Mouse (Mus musculus) neural tube, embryonic 14.5 days (tissue): ENCODE results near the gene Mcrip2. TPM values are rescaled to one million over a fixed set of nuclear protein-coding genes. Genes with fewer than 3 reads are reported as not detected.
A peak's percentile ranks its signal among the peaks of the same experiment; 100 is the strongest.

ENCODE experiments used
- ATAC-seq: fragments of 200-750 bp; cut with Nextera tagmentation; 2 replicates; pipeline ENCODE4 v1.8.0; 2017; ENCODE audit warnings: low read depth, mild to moderate bottlenecking, moderate TSS enrichment, moderate library complexity
- H3K27ac ChIP-seq: fragments of 300-500 bp; sonication (generic); 2 replicates; pipeline ENCODE4 v1.5.1; 2014; ENCODE audit warnings: low read depth, mild to moderate bottlenecking, control low read depth, low read length, moderate library complexity, mixed read lengths
- H3K27me3 ChIP-seq: fragments of 300-500 bp; sonication (generic); 2 replicates; pipeline ENCODE4 v1.6.1; 2014; ENCODE audit warnings: low read length; ENCODE audit not compliant: control insufficient read depth, insufficient read depth
- H3K36me3 ChIP-seq: fragments of 300-500 bp; sonication (generic); 2 replicates; pipeline ENCODE4 v1.6.1; 2014; ENCODE audit warnings: low read length, mixed read lengths; ENCODE audit not compliant: control insufficient read depth, insufficient read depth
- H3K4me1 ChIP-seq: fragments of 300-500 bp; sonication (generic); 2 replicates; pipeline ENCODE4 v1.6.1; 2014; ENCODE audit warnings: low read length; ENCODE audit not compliant: control insufficient read depth, insufficient read depth
- H3K4me2 ChIP-seq: fragments of 300-500 bp; sonication (generic); 2 replicates; pipeline ENCODE4 v1.6.1; 2014; ENCODE audit warnings: mild to moderate bottlenecking, low read depth, low read length, control low read depth
- H3K4me3 ChIP-seq: fragments of 300-500 bp; sonication (generic); 2 replicates; pipeline ENCODE4 v1.5.1; 2014; ENCODE audit warnings: low read depth, low read length, control low read depth, mixed read lengths
- H3K9ac ChIP-seq: fragments of 300-500 bp; sonication (generic); replicated peaks from 2 replicates; pipeline ENCODE4 v1.6.1; 2014; ENCODE audit warnings: low read depth, mild to moderate bottlenecking, control low read depth, low read length, mixed read lengths
- H3K9me3 ChIP-seq: fragments of 300-500 bp; sonication (generic); 2 replicates; pipeline ENCODE4 v1.6.1; 2016; ENCODE audit warnings: low read length; ENCODE audit not compliant: control insufficient read depth
- WGBS: fragments of 180-500 bp; shearing (Covaris S2); extraction: QIAGEN DNeasy Blood & Tissue Kit; methylation state at CpG from one replicate; pipeline ENCODE4 v1.1.7; 2014; 5-methylcytosine and 5-hydroxymethylcytosine counted together
- polyA plus RNA-seq: library from polyadenylated mRNA; unstranded; fragments of >200 nt; fragmentation: Nextera tagmentation; extraction: Ambion mirVana; gene quantifications from 2 replicates; pipeline ENCODE4 v1.2.1, GENCODE M21; 2014

The Mcrip2 gene
- 15.7 and 22.4 TPM in 2 replicates for polyA plus RNA-seq

DNA sequence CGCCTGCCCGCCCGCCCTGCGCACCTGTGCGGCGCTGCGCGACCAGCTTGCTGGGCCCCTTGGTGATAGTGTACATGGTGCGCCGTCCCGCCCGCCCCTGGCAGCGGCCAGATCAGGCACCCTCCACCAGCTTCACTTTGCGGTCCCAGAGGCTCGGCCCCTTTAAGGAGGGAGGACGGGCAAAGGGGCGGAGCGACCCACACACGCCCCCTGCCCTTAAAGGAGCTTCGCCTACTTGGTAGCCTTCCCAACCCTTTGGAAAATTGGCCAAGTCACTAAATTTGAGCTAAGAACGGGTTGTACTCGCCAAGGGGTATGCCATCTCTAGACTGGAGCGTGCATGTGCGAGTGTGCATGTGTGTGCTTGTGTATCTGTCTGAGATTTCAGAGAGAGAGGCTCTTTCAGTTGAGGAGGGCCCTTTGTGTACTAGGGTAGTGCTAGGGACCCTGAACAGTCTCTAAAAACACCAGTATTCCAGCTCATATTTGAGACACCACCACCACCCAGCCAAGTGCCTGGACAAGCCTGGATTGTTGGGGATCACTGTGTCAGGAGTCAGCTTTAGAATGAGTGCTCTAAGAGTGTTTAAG, at the start of gene Mcrip2:
Mcrip2 (minus strand) TSS at position 164 of the 591 bp plus-strand sequence.
- no peaks in the 10 kb centered on the region for H3K27me3 ChIP-seq
- peak within 1 kb of the TSS; percentile 68 for H3K4me3 ChIP-seq
- no peaks in the 10 kb centered on the region for H3K36me3 ChIP-seq
- 0% methylated on average over 24 of the region's 24 CpGs for WGBS
- peaks cover 6% of the 10 kb centered on the region for H3K4me1 ChIP-seq
- peak within 1 kb of the TSS; percentile 74 for H3K4me2 ChIP-seq
- peak; percentile 84 for ATAC-seq
- H3K27ac ChIP-seq: peak within 1 kb of the TSS; percentile 7; the same call in 1 of the 2 replicates
- peak within 1 kb of the TSS; percentile 61 for H3K9ac ChIP-seq
- no peaks in the 10 kb centered on the region for H3K9me3 ChIP-seq

DNA sequence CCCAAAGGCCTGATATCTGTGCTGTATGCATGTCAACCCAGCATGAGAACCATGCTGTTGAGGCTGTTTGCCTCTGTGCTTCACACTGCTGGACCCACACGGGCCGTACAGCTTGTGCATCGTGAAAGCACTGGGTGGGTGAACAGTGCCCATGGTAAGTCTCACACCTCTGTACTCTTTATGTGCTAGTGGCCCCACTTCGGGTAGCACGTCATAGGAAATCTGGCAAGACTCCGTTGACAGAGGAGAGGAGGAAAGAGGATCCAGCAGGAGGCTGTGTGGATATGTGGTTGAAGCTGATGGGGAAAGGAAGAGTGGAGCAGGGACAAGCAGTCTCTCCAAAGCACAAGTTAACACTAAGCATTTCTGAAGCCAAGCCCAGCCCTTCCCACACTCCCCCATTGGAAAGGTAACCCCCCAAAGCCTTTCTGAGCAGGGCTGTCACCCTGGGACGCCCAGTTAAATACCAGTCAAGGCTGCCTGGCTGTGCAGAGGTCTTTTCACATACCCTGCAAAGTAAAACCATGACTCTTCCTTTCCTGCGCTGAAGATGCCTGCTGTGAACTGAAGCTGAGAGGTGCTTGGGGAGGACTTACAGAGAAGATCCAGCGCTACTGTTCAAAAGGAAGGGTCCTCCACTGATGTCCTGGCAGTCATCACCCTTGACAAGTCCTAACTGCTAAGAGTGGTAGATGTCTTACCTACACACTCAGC, 49.6 kb upstream of the Mcrip2 start:
- H3K27me3 ChIP-seq: no peaks in the 10 kb centered on the region
- H3K36me3 ChIP-seq: no peaks in the 10 kb centered on the region
- no peak overlapping the region for H3K27ac ChIP-seq
- WGBS: 87% methylated on average over 9 of the region's 9 CpGs
- H3K4me2 ChIP-seq: peak overlapping the region; percentile 84
- peak overlapping the region; percentile 86 for H3K9ac ChIP-seq
- peak overlapping the region; percentile 96 for H3K4me3 ChIP-seq
- H3K9me3 ChIP-seq: no peaks in the 10 kb centered on the region
- ATAC-seq: no peak
- peaks cover 16% of the 10 kb centered on the region for H3K4me1 ChIP-seq

DNA sequence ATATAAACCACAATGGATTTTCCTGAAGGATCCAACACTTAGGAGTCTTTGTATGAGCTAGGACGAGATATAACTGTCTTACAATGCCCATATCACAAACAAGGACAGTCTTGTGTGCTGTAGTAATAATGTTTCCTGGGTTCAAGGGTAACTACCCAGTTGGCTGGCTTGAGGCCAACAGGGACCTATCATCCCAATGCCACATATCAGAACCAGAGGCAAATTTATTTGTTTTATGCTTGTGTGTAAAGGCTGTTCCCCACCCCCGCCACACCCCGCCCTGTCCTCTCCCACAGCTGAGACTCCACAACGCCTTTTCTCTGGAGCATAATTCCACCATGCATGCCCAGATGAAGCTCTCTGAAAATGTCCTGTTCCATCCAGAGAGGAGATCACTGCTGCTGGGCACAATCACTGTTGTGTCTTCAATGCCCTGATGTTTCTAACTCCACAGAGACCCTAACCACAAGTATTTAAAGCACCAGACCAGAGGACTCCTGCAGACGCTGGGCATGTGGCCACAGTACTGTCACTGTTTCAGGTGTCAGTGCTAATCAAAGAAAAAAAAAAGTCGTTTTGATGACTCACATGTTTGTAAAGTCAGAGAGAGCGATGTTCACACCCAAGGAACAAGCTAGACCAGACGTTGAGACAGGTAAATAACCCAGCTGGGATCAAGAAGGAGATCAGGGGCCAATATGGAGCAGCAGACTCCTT, 48.5 kb upstream of the Mcrip2 start:
- WGBS: 80% methylated on average over 8 of the region's 8 CpGs
- no peak for ATAC-seq
- Histone ChIP-seq H3K4me3 (no peak overlapping the region), H3K27me3 (no peaks in the 10 kb centered on the region), H3K9me3 (no peaks in the 10 kb centered on the region), H3K4me2 (no peak overlapping the region), H3K36me3 (no peaks in the 10 kb centered on the region), H3K27ac (no peak overlapping the region), H3K4me1 (peaks cover 16% of the 10 kb centered on the region), H3K9ac (no peak overlapping the region)

DNA sequence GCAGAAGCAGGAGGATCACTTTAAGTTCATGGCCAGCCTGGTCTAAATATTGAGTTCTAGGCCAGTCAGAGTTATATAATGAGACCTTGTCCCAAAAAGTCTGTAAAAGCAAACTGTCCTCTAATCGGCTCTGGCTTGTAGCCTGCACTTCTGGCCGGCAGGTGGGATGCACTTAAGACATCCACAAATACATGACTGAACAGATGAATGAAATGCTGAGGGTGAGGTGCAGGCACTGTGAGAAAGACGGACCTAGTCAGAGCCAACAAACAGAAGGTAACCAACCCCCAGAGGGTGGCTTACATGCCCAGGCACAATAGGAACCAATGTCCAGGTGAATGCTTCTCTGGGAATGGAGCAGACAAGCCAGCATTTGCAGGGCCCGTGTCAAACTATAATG, 45.7 kb upstream of the Mcrip2 start:
- Histone ChIP-seq H3K4me2 (no peak overlapping the region), H3K4me1 (peaks cover 16% of the 10 kb centered on the region), H3K36me3 (no peaks in the 10 kb centered on the region), H3K27ac (no peak overlapping the region), H3K9me3 (no peaks in the 10 kb centered on the region), H3K4me3 (no peak overlapping the region), H3K27me3 (no peaks in the 10 kb centered on the region), H3K9ac (no peak overlapping the region)
- no peak for ATAC-seq
- WGBS: 86% methylated on average over 4 of the region's 4 CpGs

DNA sequence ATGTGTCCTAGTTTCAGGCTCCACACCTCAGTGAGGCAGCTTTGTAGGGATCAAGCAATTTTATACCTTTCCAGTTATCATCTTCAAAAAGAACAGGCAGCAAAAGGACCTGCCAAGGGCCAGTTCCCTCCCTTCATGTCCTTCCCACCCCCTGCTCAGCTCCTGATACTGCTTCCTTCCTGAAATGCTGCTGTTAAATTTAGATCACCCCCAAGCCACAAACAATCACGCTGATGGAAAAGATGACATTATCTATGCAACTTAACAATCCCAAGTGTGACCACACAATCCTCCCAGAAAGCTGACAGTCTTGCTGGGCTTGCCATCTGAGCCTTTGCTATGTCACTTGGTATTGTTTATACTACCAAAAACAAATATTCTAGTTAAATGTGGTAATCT, 45.3 kb upstream of the Mcrip2 start:
- Histone ChIP-seq H3K27me3 (no peaks in the 10 kb centered on the region), H3K9ac (no peak overlapping the region), H3K4me1 (peaks cover 15% of the 10 kb centered on the region), H3K4me3 (no peak overlapping the region), H3K27ac (no peak overlapping the region), H3K4me2 (no peak overlapping the region), H3K9me3 (no peaks in the 10 kb centered on the region), H3K36me3 (no peaks in the 10 kb centered on the region)
- 74% methylated on average over 1 of the region's 1 CpGs for WGBS
- ATAC-seq: no peak

DNA sequence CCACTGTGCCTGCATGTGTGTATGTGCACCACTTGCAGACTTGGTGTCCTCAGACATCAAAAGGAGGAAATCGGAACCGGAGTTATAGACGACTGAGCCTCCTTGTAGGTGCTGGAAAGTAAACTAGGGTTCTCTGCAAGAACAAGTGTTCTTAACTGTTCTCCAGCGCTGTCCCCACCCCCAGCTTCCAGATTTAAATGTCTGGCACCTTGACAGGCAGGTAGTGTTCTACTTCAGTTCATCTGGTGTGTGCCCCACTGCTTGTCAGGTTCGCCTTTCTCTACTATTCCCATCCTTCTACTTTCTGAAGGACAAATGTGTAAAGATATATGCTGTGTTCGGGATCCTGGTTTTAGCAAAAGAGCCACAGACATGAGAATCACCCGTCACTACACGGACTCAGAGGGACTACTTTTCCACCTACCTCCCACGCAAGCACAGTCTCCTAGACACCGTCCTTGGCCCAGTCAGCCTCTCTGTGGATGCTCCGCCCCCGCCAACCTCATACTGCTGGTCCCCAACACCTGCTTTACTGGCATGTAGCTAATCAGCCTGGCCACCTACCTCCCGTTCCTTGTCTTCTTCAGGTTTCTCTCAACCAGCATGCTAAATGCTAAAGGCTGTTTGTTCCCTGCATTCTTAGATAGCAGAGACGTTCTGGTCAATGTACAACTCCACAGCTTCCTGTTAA, 44.8 kb upstream of the Mcrip2 start:
- H3K9me3 ChIP-seq: no peaks in the 10 kb centered on the region
- ATAC-seq: no peak
- H3K36me3 ChIP-seq: no peaks in the 10 kb centered on the region
- H3K4me3 ChIP-seq: no peak overlapping the region
- peaks cover 10% of the 10 kb centered on the region for H3K4me1 ChIP-seq
- WGBS: 91% methylated on average over 14 of the region's 14 CpGs
- no peak overlapping the region for H3K4me2 ChIP-seq
- H3K27ac ChIP-seq: no peak overlapping the region
- H3K27me3 ChIP-seq: no peaks in the 10 kb centered on the region
- no peak overlapping the region for H3K9ac ChIP-seq

DNA sequence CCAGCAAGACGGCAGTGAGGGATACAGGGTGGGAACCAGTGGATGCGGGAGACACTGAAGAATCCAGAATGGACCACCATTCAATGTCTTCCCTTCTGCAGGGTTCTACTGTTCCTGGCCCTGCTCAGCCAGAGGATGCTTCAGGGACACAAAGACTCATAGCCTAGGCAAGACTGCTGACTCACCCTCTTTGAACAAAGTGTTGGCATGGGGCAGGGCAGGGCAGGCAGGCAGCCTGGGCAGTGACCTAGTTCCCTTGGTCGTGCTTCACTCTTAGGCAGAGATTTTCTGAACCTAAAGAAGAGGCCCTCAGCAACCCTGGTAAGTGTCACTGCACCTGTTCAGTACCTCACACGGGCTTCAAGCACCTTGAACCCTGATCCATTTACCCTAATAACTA, 43.3 kb upstream of the Mcrip2 start:
- H3K27me3 ChIP-seq: no peaks in the 10 kb centered on the region
- H3K27ac ChIP-seq: no peak overlapping the region
- no peak overlapping the region for H3K4me2 ChIP-seq
- no peaks in the 10 kb centered on the region for H3K36me3 ChIP-seq
- H3K9me3 ChIP-seq: no peaks in the 10 kb centered on the region
- H3K9ac ChIP-seq: no peak overlapping the region
- no peak overlapping the region for H3K4me3 ChIP-seq
- no peak for ATAC-seq
- H3K4me1 ChIP-seq: no peaks in the 10 kb centered on the region
- WGBS: 92% methylated on average over 4 of the region's 4 CpGs

DNA sequence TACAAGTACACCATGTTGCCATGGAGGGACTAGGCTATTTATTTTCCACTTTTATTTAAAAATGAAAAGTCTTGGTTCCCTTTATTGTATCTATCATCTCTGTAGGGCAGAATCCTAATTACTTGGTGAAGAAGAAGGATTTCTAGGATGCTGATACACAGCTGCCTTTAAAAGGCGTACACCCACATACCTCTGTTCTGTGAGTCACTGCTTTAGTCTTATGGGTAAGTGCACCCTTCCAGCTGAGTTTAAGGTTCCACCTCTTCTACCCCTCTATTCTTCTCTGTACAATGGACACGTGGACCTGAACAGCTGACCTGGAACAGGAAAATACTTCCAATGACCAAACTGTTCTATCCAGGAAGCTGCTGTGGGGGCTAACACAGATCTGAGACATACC, 39.1 kb upstream of the Mcrip2 start:
- no peak overlapping the region for H3K4me2 ChIP-seq
- H3K9me3 ChIP-seq: no peaks in the 10 kb centered on the region
- 86% methylated on average over 2 of the region's 2 CpGs for WGBS

More for the DNA sequence above, 39.1 kb upstream of the Mcrip2 start:
- no peaks in the 10 kb centered on the region for H3K36me3 ChIP-seq
- H3K27me3 ChIP-seq: no peaks in the 10 kb centered on the region
- ATAC-seq: no peak
- no peak overlapping the region for H3K27ac ChIP-seq
- H3K4me3 ChIP-seq: no peak overlapping the region
- no peaks in the 10 kb centered on the region for H3K4me1 ChIP-seq
- H3K9ac ChIP-seq: no peak overlapping the region
